Mouse (Mus musculus) G1E (cell line): ENCODE data around the gene Ndufa8.

ENCODE experiments used
- CTCF ChIP-seq: IDR thresholded peaks from 2 replicates; pipeline ENCODE4 v1.5.1; 2012; ENCODE audit warnings: low read depth, low read length, inconsistent platforms, mixed read lengths
- GATA1 ChIP-seq: IDR thresholded peaks from 2 replicates; pipeline ENCODE4 v1.6.1; 2012; ENCODE audit warnings: borderline replicate concordance, low read length, inconsistent platforms, mixed read lengths
- POLR2AphosphoS5 ChIP-seq: IDR thresholded peaks from 2 replicates; pipeline ENCODE4 v1.6.1; 2012; ENCODE audit warnings: low read depth, low read length, inconsistent platforms; ENCODE audit not compliant: insufficient replicate concordance
- TAL1 ChIP-seq: conservative IDR thresholded peaks from 2 replicates; pipeline ENCODE4 v1.6.1; 2012; ENCODE audit warnings: low read depth, low read length, inconsistent platforms, mixed read lengths

DNA sequence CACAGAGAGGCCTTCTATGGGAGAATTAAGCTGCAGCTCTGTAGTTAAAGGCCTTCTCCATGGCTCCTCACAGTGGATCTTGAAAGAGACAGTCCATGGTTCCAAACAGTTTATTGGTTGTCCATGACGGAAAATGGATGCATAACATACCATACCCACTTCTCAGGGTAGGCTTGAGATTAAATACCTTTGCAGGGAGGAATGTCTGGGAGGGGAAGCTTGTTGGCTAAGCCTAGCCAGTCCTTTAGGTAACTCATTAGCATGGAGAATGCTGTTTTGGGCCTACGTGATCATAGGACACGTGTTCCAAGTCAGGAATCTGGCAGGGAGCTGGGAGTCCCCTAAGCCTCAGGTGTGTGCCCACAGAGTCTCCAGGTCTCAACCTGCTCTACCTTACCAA lies 56.9 kb downstream of the Ndufa8 start:
- TF ChIP-seq CTCF, result no peak
- TF ChIP-seq POLR2AphosphoS5, result no peak
- no peak for TF ChIP-seq TAL1
- TF ChIP-seq GATA1, result no peak
